Comparison of ENCODE assay signal across 12 mouse cellular contexts in the genomic region with DNA sequence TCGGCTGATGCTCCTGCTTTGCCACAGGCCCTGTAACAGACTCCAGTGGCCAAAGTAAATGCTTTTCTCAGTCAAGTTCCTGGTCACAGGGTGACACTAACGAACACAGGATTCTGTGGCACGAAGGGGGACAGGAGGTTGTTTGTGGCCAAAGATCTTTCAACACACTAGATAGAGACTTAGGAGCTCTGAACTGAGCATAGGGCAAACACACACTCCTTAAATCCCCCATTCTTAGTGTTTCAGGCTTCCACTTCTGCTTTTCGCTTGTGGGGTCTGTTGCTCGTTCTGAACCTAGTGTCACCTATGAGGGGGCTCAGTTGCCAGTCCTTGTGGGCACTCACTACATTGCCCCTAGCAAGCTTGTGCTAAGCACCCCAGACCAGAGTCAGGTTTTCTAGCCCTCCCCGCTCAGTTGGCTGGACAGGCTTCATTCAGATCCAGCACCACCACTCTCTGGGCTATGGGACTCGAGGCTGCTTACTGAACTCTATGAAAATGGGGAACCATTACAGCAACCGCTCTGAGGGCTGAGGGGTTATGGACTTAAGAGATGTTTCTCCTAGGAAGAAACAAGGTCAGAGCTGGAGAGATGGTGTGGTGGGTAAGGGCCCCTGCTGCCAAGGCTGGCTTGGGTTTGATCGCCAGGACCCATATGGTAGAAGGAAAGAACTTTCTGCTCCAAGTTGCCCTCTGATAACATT. TPM values are rescaled to one million over a fixed set of nuclear protein-coding genes. Genes with fewer than 3 reads are reported as not detected.
DNase-seq lines count a peak whose midpoint lies in the region; ATAC-seq and TF ChIP-seq lines count a peak whose summit lies in the region.
"Had no signal": no experiment of that assay in that cellular context is flagged by ENCODE, and none has a peak within 500 bp of the region (broad histone marks: within the 10 kb centered on the region; RNA-seq: fewer than 3 reads in every experiment).

No protein-coding gene starts in this region.

- no peak for DNase-seq in heart, adult 9 months (ENCODE audit: low spot score in 2 of 2)
- DNase-seq in spleen, adult 2 months (ENCODE audit: low read depth in 1 of 2, low spot score in 2 of 2), result no peak
- no peak for DNase-seq in spleen, postnatal 4 days (ENCODE audit: low spot score in 2 of 2)
- DNase-seq in stomach, postnatal 0 days (ENCODE audit: low spot score), result no peak
- DNase-seq in cerebellum, adult 8-10 months, result no peak
- no peak for DNase-seq in adrenal gland, adult 2 months
- DNase-seq: cerebellum, adult 2 months; kidney, postnatal 14 days; right cerebral cortex, postnatal 25 days had no signal

- H3K27ac ChIP-seq in heart, embryonic 12.5 days (ENCODE audit: poor library complexity, severe bottlenecking), result peak overlapping the region; percentile 91; the same call in 1 of the 2 replicates
- peak overlapping the region; percentile 49 for H3K27ac ChIP-seq in spleen, adult 2 months (ENCODE audit: insufficient read depth, low read length)
- H3K27ac ChIP-seq in liver, embryonic 12.5 days, result peak overlapping the region; percentile 91
- H3K27ac ChIP-seq in stomach, postnatal 0 days (replicated peaks), result peak overlapping the region; percentile 88
- H3K27ac ChIP-seq: neural tube, embryonic 13.5 days had no signal

- no peaks in the 10 kb centered on the region for H3K36me3 ChIP-seq in heart, embryonic 12.5 days
- H3K36me3 ChIP-seq in spleen, adult 2 months (ENCODE audit: control insufficient read depth, insufficient read depth, low read length), result no peaks in the 10 kb centered on the region
- H3K36me3 ChIP-seq in liver, embryonic 12.5 days, result peaks cover 17% of the 10 kb centered on the region
- no peaks in the 10 kb centered on the region; the same call in 1 of the 2 replicates for H3K36me3 ChIP-seq in stomach, postnatal 0 days (ENCODE audit: control insufficient read depth, insufficient read depth, low read length)
- H3K36me3 ChIP-seq: neural tube, embryonic 13.5 days had no signal

- WGBS in heart, embryonic 12.5 days, result 77% methylated on average over 9 of the region's 9 CpGs
- WGBS in spleen, adult 2 months, result 41% methylated on average over 9 of the region's 9 CpGs
- 57% methylated on average over 9 of the region's 9 CpGs for WGBS in liver, embryonic 12.5 days (ENCODE audit: insufficient replicate concordance)
- WGBS in stomach, postnatal 0 days, result 81% methylated on average over 9 of the region's 9 CpGs

- no peak for TF ChIP-seq EP300 in stomach, postnatal 0 days (optimal IDR thresholded peaks at IDR 0.05)

- peaks cover 69% of the 10 kb centered on the region for H3K4me1 ChIP-seq in heart, embryonic 12.5 days (replicated peaks)
- H3K4me1 ChIP-seq in spleen, adult 2 months (ENCODE audit: control insufficient read depth, insufficient read depth, insufficient read length), result peaks cover 19% of the 10 kb centered on the region; the same call in 1 of the 2 replicates
- H3K4me1 ChIP-seq in liver, embryonic 12.5 days, result peaks cover 83% of the 10 kb centered on the region
- H3K4me1 ChIP-seq in stomach, postnatal 0 days (replicated peaks; ENCODE audit: control insufficient read depth, insufficient read depth), result peaks cover 17% of the 10 kb centered on the region

- ATAC-seq in heart, embryonic 12.5 days (ENCODE audit: insufficient number of reproducible peaks, low FRiP score), result no peak
- no peak for ATAC-seq in liver, embryonic 12.5 days
- no peak for ATAC-seq in stomach, postnatal 0 days (ENCODE audit: low FRiP score, low TSS enrichment)

- no peaks in the 10 kb centered on the region for H3K9me3 ChIP-seq in heart, embryonic 12.5 days (replicated peaks)
- H3K9me3 ChIP-seq in liver, embryonic 12.5 days (replicated peaks), result no peaks in the 10 kb centered on the region
- H3K9me3 ChIP-seq in stomach, postnatal 0 days (ENCODE audit: control insufficient read depth, low read length), result no peaks in the 10 kb centered on the region
- H3K9me3 ChIP-seq: neural tube, embryonic 13.5 days had no signal

- H3K27me3 ChIP-seq in heart, embryonic 12.5 days (replicated peaks), result no peaks in the 10 kb centered on the region
- H3K27me3 ChIP-seq in spleen, adult 2 months (ENCODE audit: control insufficient read depth, insufficient read depth, low read length), result no peaks in the 10 kb centered on the region
- no peaks in the 10 kb centered on the region for H3K27me3 ChIP-seq in liver, embryonic 12.5 days (replicated peaks)
- H3K27me3 ChIP-seq in stomach, postnatal 0 days (ENCODE audit: control insufficient read depth, insufficient read depth, low read length), result no peaks in the 10 kb centered on the region
- H3K27me3 ChIP-seq: neural tube, embryonic 13.5 days had no signal

- H3K4me2 ChIP-seq in heart, embryonic 12.5 days, result no peak overlapping the region; the same call in 1 of the 2 replicates
- H3K4me2 ChIP-seq in liver, embryonic 12.5 days, result peak overlapping the region; percentile 60
- no peak overlapping the region for H3K4me2 ChIP-seq in stomach, postnatal 0 days (replicated peaks; ENCODE audit: low read depth)
- H3K4me2 ChIP-seq: neural tube, embryonic 13.5 days had no signal

- H3K4me3 ChIP-seq in heart, embryonic 12.5 days, result no peak overlapping the region
- no peak overlapping the region for H3K4me3 ChIP-seq in spleen, adult 2 months (ENCODE audit: extremely low read depth, insufficient read depth, insufficient read length)
- no peak overlapping the region for H3K4me3 ChIP-seq in liver, embryonic 12.5 days
- H3K4me3 ChIP-seq in stomach, postnatal 0 days (ENCODE audit: low read depth, low read length), result no peak overlapping the region
- H3K4me3 ChIP-seq: neural tube, embryonic 13.5 days had no signal

- TF ChIP-seq POLR2A in spleen, adult 2 months (IDR thresholded peaks at IDR 0.05; ENCODE audit: low read depth, low read length), result no peak

- no peak for TF ChIP-seq CTCF in spleen, adult 2 months (IDR thresholded peaks at IDR 0.05; ENCODE audit: extremely low read depth, insufficient read depth, insufficient read length, insufficient replicate concordance)
- no peak for TF ChIP-seq CTCF in stomach, postnatal 0 days (IDR thresholded peaks at IDR 0.05; ENCODE audit: low read depth)

- H3K9ac ChIP-seq in heart, embryonic 12.5 days, result peak overlapping the region; percentile 35; the same call in 1 of the 2 replicates
- peak overlapping the region; percentile 29; the same call in 1 of the 2 replicates for H3K9ac ChIP-seq in liver, embryonic 12.5 days
- no peak overlapping the region for H3K9ac ChIP-seq in stomach, postnatal 0 days (ENCODE audit: low read length)
- H3K9ac ChIP-seq: neural tube, embryonic 13.5 days had no signal

RNA-seq across cellular contexts. Expression of a gene that starts 16.6 kb away (rescaled TPM):
- 68.9 and 75.3 TPM in 2 replicates for polyA plus RNA-seq in heart, embryonic 12.5 days (2016; fragmentation: Nextera tagmentation; extraction: Ambion mirVana)
- polyA plus RNA-seq in spleen, adult 2 months (2012; rRNA removed), result 15.1 and 20.1 TPM in 2 replicates
- polyA plus RNA-seq in liver, embryonic 12.5 days (2016; fragmentation: Nextera tagmentation; extraction: Ambion mirVana), result 102 and 103 TPM in 2 replicates
- polyA plus RNA-seq in stomach, postnatal 0 days (2015; fragmentation: Nextera tagmentation; extraction: Ambion mirVana), result 49.4 and 52.5 TPM in 2 replicates
- 100 to 1,000 TPM in 1 of 2 experiments, 10 to 100 TPM in 1; 39.5 to 107 TPM for total RNA-seq in adrenal gland, adult 2 months (2021)
- 15.8 and 30.4 TPM in 2 replicates for polyA plus RNA-seq in adrenal gland, adult 2 months (2012; rRNA removed)

RNA-seq across cellular contexts. Expression of a gene that starts 39.7 kb away (rescaled TPM):
- polyA plus RNA-seq in heart, embryonic 12.5 days (2016; fragmentation: Nextera tagmentation; extraction: Ambion mirVana), result 79.7 and 83.1 TPM in 2 replicates
- 13.6 and 17.5 TPM in 2 replicates for polyA plus RNA-seq in spleen, adult 2 months (2012; rRNA removed)
- polyA plus RNA-seq in liver, embryonic 12.5 days (2016; fragmentation: Nextera tagmentation; extraction: Ambion mirVana), result 70.7 and 74.2 TPM in 2 replicates
- polyA plus RNA-seq in stomach, postnatal 0 days (2015; fragmentation: Nextera tagmentation; extraction: Ambion mirVana), result 77.2 and 81.8 TPM in 2 replicates
- 100 to 1,000 TPM; 141 to 146 TPM for total RNA-seq in adrenal gland, adult 2 months (2021)
- polyA plus RNA-seq in adrenal gland, adult 2 months (2012; rRNA removed), result 58.7 and 83.4 TPM in 2 replicates
